Mouse (Mus musculus): ENCODE data around the gene Ctc1. TPM values are rescaled to one million over a fixed set of nuclear protein-coding genes. Genes with fewer than 3 reads are reported as not detected.
"Not testable (repeated sequence)": the region's sequence is repeated elsewhere in the genome, so short reads cannot be mapped to it uniquely, and the experiment has no call there.

Gene Ctc1
- 47.0 and 50.0 TPM in 2 replicates for polyA plus RNA-seq (2012; rRNA removed)

DNA sequence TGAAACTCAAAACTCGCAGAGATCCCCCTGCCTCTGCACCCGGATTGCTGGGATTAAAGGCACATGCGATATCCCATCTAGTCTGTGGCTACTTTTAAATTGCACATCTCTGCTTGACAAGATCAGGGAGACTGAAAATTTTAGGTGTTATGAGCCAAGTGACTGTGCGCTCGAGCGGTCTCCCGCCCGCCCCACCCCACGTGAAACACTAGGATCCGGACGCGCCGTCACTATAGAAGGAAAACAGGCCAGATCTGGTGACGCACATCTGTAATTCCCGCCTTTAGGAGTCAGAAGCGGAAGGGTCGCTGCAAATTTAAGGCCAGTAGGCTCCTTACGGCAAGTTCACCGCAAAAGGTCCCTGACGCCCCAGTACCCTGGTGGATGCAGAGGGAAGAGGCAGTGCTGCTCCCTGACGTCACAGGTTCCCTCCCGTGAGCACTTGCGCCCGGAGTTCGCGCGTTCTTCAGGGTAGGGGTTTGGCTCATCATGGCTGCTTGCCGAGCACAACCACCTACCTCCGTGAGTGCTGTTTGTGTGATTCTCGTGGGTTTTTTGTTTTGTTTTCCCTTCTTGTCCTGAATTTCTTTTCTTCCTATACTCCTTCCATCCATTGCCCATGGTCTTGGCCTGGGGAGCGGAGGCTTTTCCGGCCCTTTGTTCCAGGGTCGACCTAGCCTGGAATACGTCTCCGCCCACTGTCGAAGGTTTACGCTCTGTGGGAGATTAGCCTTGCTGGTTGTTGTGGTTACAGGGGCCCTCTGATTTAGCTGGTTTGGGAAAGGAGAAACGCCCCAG lies at the start of gene Ctc1:
TSS of gene Ctc1 (plus strand) at position 268 of the 798 bp plus-strand sequence.
- H3K27ac ChIP-seq (ENCODE audit: insufficient read depth, low read length), result no peak within 1 kb of the TSS
- H3K4me3 ChIP-seq (ENCODE audit: insufficient read depth, low read length), result peak within 1 kb of the TSS; percentile 48
- TF ChIP-seq POLR2A (IDR thresholded peaks at IDR 0.05; ENCODE audit: extremely low read depth, insufficient read depth, low read length) (peak; percentile 82), CTCF (IDR thresholded peaks at IDR 0.05; ENCODE audit: extremely low read depth, insufficient read depth, low read length) (peak; percentile 50)

DNA sequence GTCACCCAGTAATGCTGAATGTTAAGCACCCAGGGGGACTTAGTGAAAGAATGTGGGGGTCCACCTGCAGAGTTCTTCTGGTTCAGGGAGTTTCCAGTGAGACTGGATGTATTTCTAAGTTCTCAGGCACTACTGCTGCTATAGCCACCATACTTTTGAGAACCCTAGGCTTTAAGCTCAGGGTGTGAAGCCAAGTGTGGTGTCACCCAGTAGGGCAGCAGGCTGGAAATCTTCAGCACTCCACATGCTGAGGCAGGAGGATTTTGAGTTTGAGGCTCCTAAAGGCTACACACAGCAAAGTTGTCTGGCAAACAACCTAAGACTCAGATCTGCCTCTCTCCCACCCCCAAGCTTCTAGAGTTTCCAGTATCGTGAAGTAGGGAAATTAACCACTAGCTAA lies 49.2 kb upstream of the Ctc1 start:
- no peak for TF ChIP-seq CTCF (IDR thresholded peaks at IDR 0.05; ENCODE audit: extremely low read depth, insufficient read depth, low read length)
- no peak for TF ChIP-seq POLR2A (IDR thresholded peaks at IDR 0.05; ENCODE audit: extremely low read depth, insufficient read depth, low read length)
- H3K27ac ChIP-seq (ENCODE audit: insufficient read depth, low read length), result no peak overlapping the region
- H3K4me1 ChIP-seq (ENCODE audit: control insufficient read depth, insufficient read depth, low read length), result peaks cover 5% of the 10 kb centered on the region
- H3K4me3 ChIP-seq (ENCODE audit: insufficient read depth, low read length), result no peak overlapping the region

More for the DNA sequence above, at the start of gene Ctc1:
- peaks cover 4% of the 10 kb centered on the region for H3K4me1 ChIP-seq (ENCODE audit: control insufficient read depth, insufficient read depth, low read length)

DNA sequence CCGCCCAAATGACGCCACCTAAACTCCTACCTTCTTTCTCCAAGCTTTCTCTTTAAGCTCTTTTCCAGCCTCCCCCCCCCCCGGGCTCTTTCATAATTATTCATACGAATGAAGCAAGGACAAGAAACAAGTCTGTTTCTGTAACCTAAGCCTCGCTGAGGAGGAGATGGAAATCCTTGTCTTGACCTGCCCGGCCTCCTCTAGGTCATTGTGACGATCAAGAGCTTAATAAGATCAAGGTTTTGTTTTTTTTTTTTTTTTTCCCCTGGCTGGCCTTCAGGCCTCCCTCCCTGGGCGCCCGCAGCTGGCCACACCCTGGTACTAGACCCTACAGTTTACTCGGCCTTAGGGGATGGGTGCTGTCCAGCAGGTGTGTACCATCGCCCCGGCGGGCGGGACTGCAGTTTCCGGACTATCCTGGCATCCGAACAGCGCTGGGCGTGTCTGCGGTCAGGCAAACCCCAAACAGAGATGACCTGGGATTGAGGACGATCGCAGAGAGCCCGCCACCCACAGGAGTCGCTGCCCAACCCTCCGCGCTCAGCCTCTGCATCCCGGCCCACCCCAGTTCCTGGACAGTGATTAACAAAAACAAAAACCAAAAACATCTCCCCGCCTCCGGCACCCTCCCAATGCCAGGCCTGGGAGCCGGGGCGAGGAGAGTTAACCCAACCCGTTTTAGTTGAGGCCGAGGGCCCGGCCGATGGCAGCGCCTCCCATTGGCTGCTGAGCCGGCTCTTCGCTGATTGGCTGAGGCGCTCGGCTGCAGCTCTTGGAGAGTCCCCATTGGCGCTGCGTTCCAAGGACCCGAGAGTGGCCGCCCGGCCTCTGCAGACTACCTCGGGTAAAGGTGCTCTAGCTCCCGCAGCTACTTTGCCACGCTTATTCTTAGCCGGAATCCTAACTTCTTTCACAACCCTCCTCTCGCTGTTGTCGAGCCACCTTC lies 48.1 kb upstream of the Ctc1 start, which contains the start of gene Slc25a35:
TSS of gene Slc25a35 (plus strand) at position 795 of the 946 bp plus-strand sequence.
- peak within 1 kb of the TSS; percentile 89 for H3K4me3 ChIP-seq (ENCODE audit: insufficient read depth, low read length)
- peak within 1 kb of the TSS; percentile 80 for H3K27ac ChIP-seq (ENCODE audit: insufficient read depth, low read length)
- no peak for TF ChIP-seq CTCF (IDR thresholded peaks at IDR 0.05; ENCODE audit: extremely low read depth, insufficient read depth, low read length)
- TF ChIP-seq POLR2A (IDR thresholded peaks at IDR 0.05; ENCODE audit: extremely low read depth, insufficient read depth, low read length), result peak; percentile 67
- H3K4me1 ChIP-seq (ENCODE audit: control insufficient read depth, insufficient read depth, low read length), result peaks cover 5% of the 10 kb centered on the region

DNA sequence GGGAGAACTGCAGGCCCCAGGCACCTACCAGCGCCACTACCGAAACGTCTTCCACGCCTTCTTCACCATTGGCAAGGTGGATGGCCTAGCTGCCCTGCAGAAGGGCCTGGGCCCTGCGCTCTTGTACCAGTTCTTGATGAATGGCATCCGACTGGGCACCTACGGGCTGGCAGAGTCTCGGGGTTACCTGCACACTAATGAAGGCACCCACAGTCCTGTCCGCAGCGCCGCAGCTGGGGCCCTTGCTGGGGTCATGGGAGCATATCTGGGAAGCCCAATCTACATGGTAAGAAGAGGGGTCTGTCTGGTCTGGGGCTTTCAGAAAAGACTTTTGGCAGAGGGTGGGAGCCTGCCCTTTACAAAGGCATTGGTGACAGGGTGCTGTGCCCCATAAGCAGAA lies 47.0 kb upstream of the Ctc1 start:
- no peak for TF ChIP-seq POLR2A (IDR thresholded peaks at IDR 0.05; ENCODE audit: extremely low read depth, insufficient read depth, low read length)
- no peak for TF ChIP-seq CTCF (IDR thresholded peaks at IDR 0.05; ENCODE audit: extremely low read depth, insufficient read depth, low read length)
- Histone ChIP-seq H3K4me3 (ENCODE audit: insufficient read depth, low read length) (peak overlapping the region; percentile 89; the same call in 1 of the 2 replicates), H3K4me1 (ENCODE audit: control insufficient read depth, insufficient read depth, low read length) (peaks cover 5% of the 10 kb centered on the region)

DNA sequence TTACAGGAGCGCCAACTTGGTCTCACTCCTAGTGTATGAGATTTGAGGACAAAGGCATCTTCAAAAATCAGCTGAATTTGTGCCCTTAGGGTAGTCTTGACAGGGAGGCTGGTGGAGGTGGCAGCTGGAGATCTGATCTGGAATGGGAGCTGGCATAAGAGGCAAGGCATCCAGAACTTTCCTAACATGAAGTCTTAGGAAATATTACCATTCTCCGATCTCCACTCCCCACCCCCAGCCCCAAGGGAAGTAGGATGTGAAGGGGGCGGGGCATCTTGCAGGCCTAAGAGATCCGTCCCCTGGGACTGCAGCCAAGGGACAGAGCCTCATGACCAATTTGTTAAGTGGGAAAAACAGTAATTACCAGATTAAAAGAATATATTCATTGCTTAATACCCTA lies 45.5 kb upstream of the Ctc1 start:
- TF ChIP-seq CTCF (IDR thresholded peaks at IDR 0.05; ENCODE audit: extremely low read depth, insufficient read depth, low read length), result no peak
- no peak for TF ChIP-seq POLR2A (IDR thresholded peaks at IDR 0.05; ENCODE audit: extremely low read depth, insufficient read depth, low read length)
- Histone ChIP-seq H3K4me3 (ENCODE audit: insufficient read depth, low read length) (no peak overlapping the region), H3K27ac (ENCODE audit: insufficient read depth, low read length) (no peak overlapping the region), H3K4me1 (ENCODE audit: control insufficient read depth, insufficient read depth, low read length) (peaks cover 5% of the 10 kb centered on the region)

More for the DNA sequence above, 47.0 kb upstream of the Ctc1 start:
- H3K27ac ChIP-seq (ENCODE audit: insufficient read depth, low read length), result no peak overlapping the region

DNA sequence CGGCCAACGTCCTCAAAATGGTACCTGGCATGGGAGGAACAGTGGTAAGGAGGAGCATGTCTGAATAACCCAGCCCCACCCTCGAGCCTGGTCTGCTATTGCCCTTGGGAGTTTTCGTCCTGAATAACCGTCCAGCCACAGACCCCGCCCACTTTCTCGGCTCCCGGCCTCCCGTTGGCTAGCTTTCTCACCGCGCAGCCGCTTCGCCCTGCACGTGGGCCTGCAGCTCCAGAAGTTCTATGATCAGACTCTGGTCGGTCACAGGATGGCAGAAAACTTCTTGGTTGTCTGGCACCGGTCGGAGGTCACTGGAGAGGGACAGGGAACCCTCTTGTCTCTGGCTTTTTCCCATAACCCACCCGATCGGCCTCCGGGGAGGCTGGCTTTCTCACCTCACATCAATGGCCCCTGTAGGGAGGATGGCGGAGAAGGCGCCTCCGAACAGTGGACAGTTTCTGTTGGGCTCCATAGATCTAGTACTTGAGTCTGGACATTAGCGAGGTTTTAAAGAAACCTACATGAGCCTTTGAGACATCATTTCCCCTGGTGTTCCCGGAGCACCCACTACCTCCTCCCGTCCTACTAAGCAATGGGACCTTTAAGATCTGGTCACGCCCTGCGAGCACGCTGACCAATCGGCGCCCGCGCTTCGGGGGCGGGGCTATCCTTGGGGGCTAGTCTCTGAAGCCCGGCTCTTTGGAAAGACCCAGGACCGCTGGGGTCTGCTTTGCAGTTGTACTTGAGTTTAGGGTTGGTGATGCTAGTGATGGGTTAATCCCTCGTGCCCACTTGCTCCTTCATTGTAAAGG lies 42.3 kb upstream of the Ctc1 start:
- peak overlapping the region; percentile 39 for H3K4me3 ChIP-seq (ENCODE audit: insufficient read depth, low read length)
- H3K27ac ChIP-seq (ENCODE audit: insufficient read depth, low read length); H3K4me1 ChIP-seq (ENCODE audit: control insufficient read depth, insufficient read depth, low read length): not testable (repeated sequence)

DNA sequence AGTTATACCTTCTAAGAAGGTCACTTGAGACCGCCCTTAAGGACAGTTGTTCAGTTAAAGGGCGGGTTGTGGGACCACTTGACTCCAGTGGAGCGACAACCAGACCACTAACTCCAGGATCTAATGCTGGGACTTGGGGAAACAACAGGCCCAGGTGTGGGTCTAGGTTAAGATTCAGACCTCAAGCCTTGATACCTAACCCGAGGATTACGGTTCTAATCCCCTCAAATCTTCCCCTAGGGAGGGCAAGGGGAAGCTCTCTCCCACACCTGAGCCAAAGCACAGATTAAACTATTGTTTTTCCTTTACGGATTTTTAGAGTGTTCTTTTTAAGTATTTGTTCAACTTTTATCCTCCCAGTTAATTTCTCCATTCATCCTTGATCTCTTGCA lies 41.7 kb upstream of the Ctc1 start:
- TF ChIP-seq POLR2A (IDR thresholded peaks at IDR 0.05; ENCODE audit: extremely low read depth, insufficient read depth, low read length) (no peak), CTCF (IDR thresholded peaks at IDR 0.05; ENCODE audit: extremely low read depth, insufficient read depth, low read length) (no peak)
- no peak overlapping the region for H3K27ac ChIP-seq (ENCODE audit: insufficient read depth, low read length)

DNA sequence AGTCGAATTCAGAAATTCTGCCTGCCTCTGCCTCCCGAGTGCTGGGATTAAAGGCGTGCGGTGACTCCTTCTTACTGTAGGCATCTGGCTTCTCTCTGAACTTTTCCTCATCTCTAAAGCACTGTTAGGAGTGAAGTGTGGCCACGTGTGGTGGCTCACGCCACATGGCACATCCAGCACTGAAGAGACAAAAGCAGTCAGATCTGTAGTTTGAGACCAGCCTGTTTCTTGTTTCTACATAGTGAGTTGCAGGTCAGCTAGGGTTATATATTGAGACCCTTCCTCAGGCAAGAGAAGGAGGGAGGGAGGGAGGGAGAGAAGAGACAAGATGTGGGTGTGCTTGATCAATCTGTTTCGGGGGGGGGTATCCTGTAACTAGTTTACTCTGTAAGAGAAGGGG lies 40.6 kb upstream of the Ctc1 start, which contains the start of gene Rangrf:
TSS of gene Rangrf (minus strand) at position 101 of the 400 bp plus-strand sequence.
- Histone ChIP-seq H3K27ac (ENCODE audit: insufficient read depth, low read length) (no peak within 1 kb of the TSS), H3K4me3 (ENCODE audit: insufficient read depth, low read length) (peak within 1 kb of the TSS; percentile 39)
- TF ChIP-seq CTCF (IDR thresholded peaks at IDR 0.05; ENCODE audit: extremely low read depth, insufficient read depth, low read length) (no peak), POLR2A (IDR thresholded peaks at IDR 0.05; ENCODE audit: extremely low read depth, insufficient read depth, low read length) (no peak)

More for the DNA sequence above, 41.7 kb upstream of the Ctc1 start:
- Histone ChIP-seq H3K4me1 (ENCODE audit: control insufficient read depth, insufficient read depth, low read length) (no peaks in the 10 kb centered on the region), H3K4me3 (ENCODE audit: insufficient read depth, low read length) (peak overlapping the region; percentile 39)

DNA sequence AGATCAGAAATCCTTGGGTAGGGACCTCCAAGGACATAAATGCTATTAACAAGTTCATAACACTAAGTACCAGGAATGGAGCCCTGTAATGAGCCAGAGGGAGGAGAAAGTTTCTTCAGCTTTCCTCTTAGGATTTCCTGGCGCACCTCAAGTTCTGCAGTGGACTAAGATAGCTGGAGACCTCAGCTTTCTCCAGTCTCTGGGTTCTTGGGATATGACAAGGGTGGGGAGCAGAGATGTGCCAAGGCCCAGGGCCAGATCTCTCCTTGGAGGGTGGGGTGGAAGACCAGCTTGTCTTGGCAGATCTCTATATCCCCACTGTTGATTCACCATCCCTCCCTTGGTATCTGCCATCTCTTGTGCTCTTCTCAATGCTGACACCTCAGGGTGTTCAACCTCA lies 40.1 kb upstream of the Ctc1 start:
- no peaks in the 10 kb centered on the region for H3K4me1 ChIP-seq (ENCODE audit: control insufficient read depth, insufficient read depth, low read length)
- no peak overlapping the region for H3K27ac ChIP-seq (ENCODE audit: insufficient read depth, low read length)
- H3K4me3 ChIP-seq (ENCODE audit: insufficient read depth, low read length), result no peak overlapping the region
- no peak for TF ChIP-seq POLR2A (IDR thresholded peaks at IDR 0.05; ENCODE audit: extremely low read depth, insufficient read depth, low read length)

More for the DNA sequence above, 40.6 kb upstream of the Ctc1 start, which contains the start of gene Rangrf:
- no peaks in the 10 kb centered on the region for H3K4me1 ChIP-seq (ENCODE audit: control insufficient read depth, insufficient read depth, low read length)
